Mouse (Mus musculus) erythroid progenitor cell, adult 5-6 weeks (primary cell): Measurements from ENCODE around the gene Smo. TPM values are rescaled to one million over a fixed set of nuclear protein-coding genes. Genes with fewer than 3 reads are reported as not detected.

Source experiments
- total RNA-seq, 2 experiments: library from RNA; stranded (forward) in 1 of 2; stranded (reverse) in 1 of 2; fragments of 150-400 nt in 1 of 2; fragments of 186-747, 209-891 nt in 1 of 2; gene quantifications; 2 replicates each; pipeline versions ENCODE4 v1.2.3 to v1.2.4; 2015 to 2017; ENCODE audit warnings: low replicate concordance in 2 of 2

Gene Smo
- total RNA-seq, 2 experiments from 2014 or later = 0.08 to 2.5 TPM

Other genes with a start within 250 kb of the Smo start
- gene Kcp, start 227.6 kb upstream of the Smo start, total RNA-seq (2015; ENCODE audit: low replicate concordance) = not detected in 2 replicates
- gene Kcp, start 227.6 kb upstream of the Smo start, total RNA-seq (2017; ENCODE audit: low replicate concordance) = not detected in 2 replicates
- 2.5 and 9.7 TPM in 2 replicates for gene Irf5, start 208.9 kb upstream of the Smo start, total RNA-seq (2015; ENCODE audit: low replicate concordance)
- 6.7 and 13.5 TPM in 2 replicates for gene Irf5, start 208.9 kb upstream of the Smo start, total RNA-seq (2017; ENCODE audit: low replicate concordance)
- gene Tnpo3, start 125.6 kb upstream of the Smo start, total RNA-seq (2015; ENCODE audit: low replicate concordance) = 47.6 and 105 TPM in 2 replicates
- gene Tnpo3, start 125.6 kb upstream of the Smo start, total RNA-seq (2017; ENCODE audit: low replicate concordance) = 50.4 and 57.9 TPM in 2 replicates
- gene Tspan33, start 41.3 kb upstream of the Smo start, total RNA-seq (2015; ENCODE audit: low replicate concordance) = 519 and 520 TPM in 2 replicates
- 729 and 794 TPM in 2 replicates for gene Tspan33, start 41.3 kb upstream of the Smo start, total RNA-seq (2017; ENCODE audit: low replicate concordance)
- gene Ahcyl2, start 32.5 kb downstream of the Smo start, total RNA-seq (2015; ENCODE audit: low replicate concordance) = 48.6 and 49.7 TPM in 2 replicates
- 35.2 and 55.4 TPM in 2 replicates for gene Ahcyl2, start 32.5 kb downstream of the Smo start, total RNA-seq (2017; ENCODE audit: low replicate concordance)
- gene Strip2, start 181.5 kb downstream of the Smo start, total RNA-seq (2015; ENCODE audit: low replicate concordance) = 4.6 and 5.4 TPM in 2 replicates
- gene Strip2, start 181.5 kb downstream of the Smo start, total RNA-seq (2017; ENCODE audit: low replicate concordance) = 7.1 and 10.4 TPM in 2 replicates